Mouse (Mus musculus) intestine, postnatal 0 days (tissue): ENCODE data around the gene Kif26b. TPM values are rescaled to one million over a fixed set of nuclear protein-coding genes. Genes with fewer than 3 reads are reported as not detected.

ENCODE experiments used
- ATAC-seq: fragments of 200-750 bp; cut with Nextera tagmentation; 2 replicates; pipeline ENCODE4 v1.8.0; 2017; ENCODE audit warnings: mild to moderate bottlenecking, moderate TSS enrichment, moderate library complexity
- H3K27ac ChIP-seq: fragments of 300-500 bp; sonication (generic); 2 replicates; pipeline ENCODE4 v1.5.1; 2014; ENCODE audit warnings: mild to moderate bottlenecking, low read depth, low read length, moderate library complexity
- H3K27me3 ChIP-seq: fragments of 300-500 bp; sonication (generic); replicated peaks from 2 replicates; pipeline ENCODE4 v1.6.1; 2014; ENCODE audit warnings: low read length, mixed read lengths; ENCODE audit not compliant: control insufficient read depth, insufficient read depth
- H3K36me3 ChIP-seq: fragments of 300-500 bp; sonication (generic); 2 replicates; pipeline ENCODE4 v1.6.1; 2014; ENCODE audit warnings: mild to moderate bottlenecking, moderate library complexity; ENCODE audit not compliant: control insufficient read depth, insufficient read depth
- H3K4me1 ChIP-seq: fragments of 300-500 bp; sonication (generic); replicated peaks from 2 replicates; pipeline ENCODE4 v1.6.1; 2014; ENCODE audit warnings: antibody characterized with exemption, low read length, mixed read lengths; ENCODE audit not compliant: control insufficient read depth, insufficient read depth
- H3K4me2 ChIP-seq: fragments of 300-500 bp; sonication (generic); replicated peaks from 2 replicates; pipeline ENCODE4 v1.6.1; 2014; ENCODE audit warnings: low read depth, mild to moderate bottlenecking, moderate library complexity
- H3K4me3 ChIP-seq: fragments of 300-500 bp; sonication (generic); 2 replicates; pipeline ENCODE4 v1.5.1; 2014; ENCODE audit warnings: low read depth, low read length
- H3K9ac ChIP-seq: fragments of 300-500 bp; sonication (generic); 2 replicates; pipeline ENCODE4 v1.6.1; 2014; ENCODE audit warnings: mild to moderate bottlenecking, low read depth, low read length
- H3K9me3 ChIP-seq: fragments of 300-500 bp; sonication (generic); 2 replicates; pipeline ENCODE4 v1.6.1; 2016; ENCODE audit warnings: mixed run types; ENCODE audit not compliant: control insufficient read depth
- CTCF ChIP-seq: sonication (generic); IDR thresholded peaks from 2 replicates; pipeline ENCODE4 v1.5.1; 2016; ENCODE audit warnings: low read depth, mild to moderate bottlenecking, control low read depth, antibody characterized with exemption, moderate library complexity
- WGBS: fragments of 180-500 bp; shearing (Covaris S2); extraction: QIAGEN DNeasy Blood & Tissue Kit; methylation state at CpG from one replicate; pipeline ENCODE4 v1.1.7; 2014; 5-methylcytosine and 5-hydroxymethylcytosine counted together
- polyA plus RNA-seq: library from polyadenylated mRNA; unstranded; fragments of >200 nt; fragmentation: Nextera tagmentation; extraction: Ambion mirVana; gene quantifications from 2 replicates; pipeline ENCODE4 v1.2.1, GENCODE M21; 2015

Kif26b gene
- polyA plus RNA-seq, 1 experiment from 2014 or later: 0.57 TPM

DNA sequence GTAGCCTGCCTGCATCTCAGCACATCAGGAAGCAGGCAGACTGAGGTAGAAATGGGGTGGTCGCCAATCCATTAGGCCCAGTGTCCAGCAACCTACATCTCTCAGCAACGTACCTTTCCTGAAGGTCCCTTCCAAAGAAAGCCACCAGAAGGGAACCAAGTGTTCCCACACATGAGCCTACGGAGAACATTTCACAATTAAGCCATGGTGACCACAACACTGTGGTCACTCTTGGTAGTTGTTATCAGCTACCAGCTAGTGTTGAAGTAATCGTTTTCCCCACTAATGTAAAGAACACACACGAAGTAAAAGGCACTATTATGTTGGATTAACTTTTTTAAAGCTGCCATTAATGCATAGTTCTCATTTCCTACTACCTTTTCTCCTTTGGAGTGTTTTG lies 37.2 kb upstream of the Kif26b start:
- Histone ChIP-seq H3K4me3 (no peak overlapping the region), H3K9ac (no peak overlapping the region), H3K36me3 (no peaks in the 10 kb centered on the region), H3K4me2 (no peak overlapping the region), H3K9me3 (no peaks in the 10 kb centered on the region), H3K27ac (no peak overlapping the region), H3K27me3 (no peaks in the 10 kb centered on the region), H3K4me1 (no peaks in the 10 kb centered on the region)
- WGBS: 81% methylated on average over 5 of the region's 5 CpGs
- ATAC-seq: no peak
- no peak for TF ChIP-seq CTCF

DNA sequence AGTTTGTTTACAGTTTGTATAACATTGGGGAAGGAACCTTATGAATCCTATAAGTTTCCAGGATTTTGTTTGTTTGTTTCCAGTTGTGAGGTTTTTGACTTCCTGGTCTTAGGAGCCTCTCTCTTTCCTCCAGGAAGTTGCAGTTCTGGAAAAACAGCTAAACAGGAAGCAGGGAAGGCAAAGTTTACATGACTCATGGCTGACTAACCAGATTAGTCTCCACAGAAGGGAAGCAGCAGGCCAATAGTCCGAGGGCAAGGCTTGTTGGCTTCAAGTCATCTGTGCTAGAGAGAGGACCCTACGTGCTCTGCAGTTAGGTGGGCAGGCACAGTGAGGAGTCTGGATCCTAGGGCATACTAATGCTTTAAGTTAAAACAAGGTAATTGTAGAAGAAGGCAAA lies 36.4 kb upstream of the Kif26b start:
- no peak overlapping the region for H3K9ac ChIP-seq
- no peaks in the 10 kb centered on the region for H3K27me3 ChIP-seq
- H3K4me2 ChIP-seq: no peak overlapping the region
- TF ChIP-seq CTCF: no peak
- H3K36me3 ChIP-seq: no peaks in the 10 kb centered on the region
- ATAC-seq: peak; percentile 31; the same call in 1 of the 2 replicates
- H3K9me3 ChIP-seq: no peaks in the 10 kb centered on the region
- H3K4me1 ChIP-seq: no peaks in the 10 kb centered on the region
- no peak overlapping the region for H3K4me3 ChIP-seq
- WGBS: 36% methylated on average over 2 of the region's 2 CpGs
- H3K27ac ChIP-seq: no peak overlapping the region

DNA sequence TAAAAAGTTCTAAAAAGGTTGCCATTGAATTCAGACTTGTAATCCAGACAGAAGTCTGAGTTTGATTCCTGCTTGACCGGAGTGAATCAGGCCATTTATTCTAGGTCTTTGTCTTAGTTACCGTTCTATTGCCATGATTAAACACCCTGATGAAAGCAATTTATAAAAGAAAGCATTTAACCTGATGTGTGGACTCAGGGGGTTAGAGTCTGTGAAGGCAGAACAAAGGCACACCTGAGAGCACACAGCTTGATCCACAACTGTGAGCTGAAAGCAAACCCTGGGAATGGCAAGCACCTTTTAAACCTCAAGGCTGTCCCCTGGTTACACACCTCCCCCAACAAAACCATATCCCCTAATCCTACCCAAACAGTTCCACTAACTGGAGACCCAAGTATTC lies 32.7 kb upstream of the Kif26b start:
- Histone ChIP-seq H3K9ac (no peak overlapping the region), H3K36me3 (no peaks in the 10 kb centered on the region), H3K4me3 (no peak overlapping the region), H3K4me2 (no peak overlapping the region), H3K27ac (no peak overlapping the region), H3K4me1 (no peaks in the 10 kb centered on the region), H3K9me3 (no peaks in the 10 kb centered on the region), H3K27me3 (no peaks in the 10 kb centered on the region)
- WGBS: 81% methylated on average over 2 of the region's 2 CpGs
- no peak for TF ChIP-seq CTCF
- ATAC-seq: no peak

DNA sequence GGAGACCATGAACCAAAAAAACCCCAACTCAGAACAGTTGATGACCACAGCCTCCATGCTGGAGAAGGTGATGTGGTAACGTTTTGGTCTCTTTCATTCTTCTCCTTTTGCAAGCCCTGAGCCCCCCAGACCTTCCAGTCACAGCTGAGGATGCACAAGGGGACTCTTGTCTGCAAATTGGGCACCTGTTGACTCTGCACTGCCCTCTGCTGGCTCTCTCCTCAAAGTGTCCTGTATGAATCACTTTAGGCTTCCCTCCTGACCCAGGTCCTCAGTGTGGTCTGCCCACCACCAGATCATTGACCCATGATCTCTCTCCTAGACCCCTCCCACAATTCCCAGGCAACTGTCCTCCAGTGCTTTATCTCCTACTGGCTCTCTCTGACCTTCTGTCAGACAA lies 32.1 kb upstream of the Kif26b start:
- H3K9me3 ChIP-seq: no peaks in the 10 kb centered on the region
- 40% methylated on average over 1 of the region's 1 CpGs for WGBS
- ATAC-seq: no peak
- no peak overlapping the region for H3K4me3 ChIP-seq
- H3K9ac ChIP-seq: no peak overlapping the region
- H3K4me1 ChIP-seq: no peaks in the 10 kb centered on the region
- TF ChIP-seq CTCF: peak; percentile 65
- no peak overlapping the region for H3K4me2 ChIP-seq
- H3K27ac ChIP-seq: no peak overlapping the region
- no peaks in the 10 kb centered on the region for H3K36me3 ChIP-seq
- H3K27me3 ChIP-seq: no peaks in the 10 kb centered on the region

GRCm38 (mm10) chr1:178506938-178507337 lies 22.0 kb upstream of the Kif26b start:
- Histone ChIP-seq H3K36me3 (no peaks in the 10 kb centered on the region), H3K9me3 (no peaks in the 10 kb centered on the region), H3K4me3 (no peak overlapping the region), H3K27ac (no peak overlapping the region), H3K4me2 (no peak overlapping the region), H3K4me1 (no peaks in the 10 kb centered on the region), H3K27me3 (no peaks in the 10 kb centered on the region), H3K9ac (no peak overlapping the region)
- whole genome bisulfite sequencing: 52% methylated on average over 8 of the region's 8 CpGs
- ATAC-seq: no peak
- TF ChIP-seq CTCF: no peak

- H3K4me1 ChIP-seq: no peaks in the 10 kb centered on the region
- no peak overlapping the region for H3K4me2 ChIP-seq
- no peak overlapping the region for H3K9ac ChIP-seq
- no peaks in the 10 kb centered on the region for H3K36me3 ChIP-seq
- WGBS: 57% methylated on average over 7 of the region's 7 CpGs
- no peak for TF ChIP-seq CTCF
- H3K27me3 ChIP-seq: no peaks in the 10 kb centered on the region
- ATAC-seq: no peak
- no peaks in the 10 kb centered on the region for H3K9me3 ChIP-seq
- no peak overlapping the region for H3K4me3 ChIP-seq
- no peak overlapping the region for H3K27ac ChIP-seq
Observed at GRCm38 (mm10) chr1:178512323-178513031, 16.4 kb upstream of the Kif26b start.
